Mouse (Mus musculus): ENCODE measurements around the gene E2f2. TPM values are rescaled to one million over a fixed set of nuclear protein-coding genes. Genes with fewer than 3 reads are reported as not detected.

E2f2 gene
- polyA plus RNA-seq, 1 experiment = 20.0 TPM

DNA sequence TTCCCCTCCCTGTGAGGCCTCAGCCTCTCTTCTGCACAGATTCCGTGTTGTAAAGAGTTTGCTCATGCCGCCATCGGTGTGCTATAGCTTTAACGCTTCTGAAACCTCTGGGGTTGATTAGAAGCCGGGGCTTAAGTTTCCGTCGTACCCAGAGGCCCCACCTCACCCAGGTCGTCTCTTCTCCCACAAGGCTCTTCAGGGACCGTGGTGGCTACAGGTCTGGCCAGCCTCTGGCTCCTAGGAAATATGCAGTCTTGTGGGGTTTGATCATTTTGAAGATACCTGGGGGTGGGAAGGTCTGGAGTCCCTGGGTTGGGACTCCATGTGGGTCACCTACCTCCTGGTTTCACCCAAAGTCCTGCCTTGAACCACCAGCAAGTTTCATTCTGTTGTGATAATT, 23.4 kb downstream of the E2f2 start:
- no peaks in the 10 kb centered on the region for H3K4me1 ChIP-seq (ENCODE audit: control insufficient read depth, insufficient read depth, low read length)
- no peak overlapping the region for H3K4me3 ChIP-seq (ENCODE audit: insufficient read depth, low read length)
- TF ChIP-seq CTCF (IDR thresholded peaks at IDR 0.05; ENCODE audit: low read depth, low read length) = no peak
- no peak for TF ChIP-seq POLR2A (IDR thresholded peaks at IDR 0.05; ENCODE audit: borderline replicate concordance, low read depth, low read length)
- no peak overlapping the region for H3K27ac ChIP-seq (ENCODE audit: insufficient read depth, low read depth, low read length)

GRCm38 (mm10) chr4:136196201-136196600, 24.0 kb downstream of the E2f2 start:
- TF ChIP-seq POLR2A (IDR thresholded peaks at IDR 0.05; ENCODE audit: borderline replicate concordance, low read depth, low read length) = no peak
- no peak for TF ChIP-seq CTCF (IDR thresholded peaks at IDR 0.05; ENCODE audit: low read depth, low read length)
- Histone ChIP-seq H3K4me1 (ENCODE audit: control insufficient read depth, insufficient read depth, low read length) (no peaks in the 10 kb centered on the region), H3K27ac (ENCODE audit: insufficient read depth, low read depth, low read length) (no peak overlapping the region), H3K4me3 (ENCODE audit: insufficient read depth, low read length) (no peak overlapping the region)

DNA sequence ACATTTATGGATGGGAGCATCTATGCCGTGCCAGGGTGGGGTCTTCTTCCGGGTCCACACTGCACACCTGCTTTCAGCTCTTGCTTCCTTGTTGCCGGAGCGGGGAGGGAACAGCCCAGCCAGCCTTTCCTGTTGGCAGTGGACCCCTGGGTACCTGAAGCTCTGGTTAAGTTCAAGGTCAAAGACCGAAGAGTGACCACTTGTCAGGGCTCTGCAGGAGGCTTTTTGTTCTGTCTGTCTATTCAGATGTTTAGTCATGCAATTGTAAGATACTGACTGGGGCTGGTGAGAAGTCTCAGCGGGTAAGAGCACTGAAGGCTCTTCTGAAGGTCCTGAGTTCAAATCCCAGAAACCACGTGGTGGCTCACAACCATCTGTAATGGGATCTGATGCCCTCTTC, 26.7 kb downstream of the E2f2 start:
- H3K27ac ChIP-seq (ENCODE audit: insufficient read depth, low read depth, low read length) = no peak overlapping the region

GRCm38 (mm10) chr4:136199562-136200292, 27.5 kb downstream of the E2f2 start:
- H3K4me3 ChIP-seq (ENCODE audit: insufficient read depth, low read length) = no peak overlapping the region
- H3K27ac ChIP-seq (ENCODE audit: insufficient read depth, low read depth, low read length) = no peak overlapping the region
- no peaks in the 10 kb centered on the region for H3K4me1 ChIP-seq (ENCODE audit: control insufficient read depth, insufficient read depth, low read length)
- no peak for TF ChIP-seq POLR2A (IDR thresholded peaks at IDR 0.05; ENCODE audit: borderline replicate concordance, low read depth, low read length)
- TF ChIP-seq CTCF (IDR thresholded peaks at IDR 0.05; ENCODE audit: low read depth, low read length) = peak; percentile 80

More for the DNA sequence above, 26.7 kb downstream of the E2f2 start:
- TF ChIP-seq CTCF (IDR thresholded peaks at IDR 0.05; ENCODE audit: low read depth, low read length) (no peak), POLR2A (IDR thresholded peaks at IDR 0.05; ENCODE audit: borderline replicate concordance, low read depth, low read length) (no peak)
- H3K4me1 ChIP-seq (ENCODE audit: control insufficient read depth, insufficient read depth, low read length) = no peaks in the 10 kb centered on the region
- H3K4me3 ChIP-seq (ENCODE audit: insufficient read depth, low read length) = no peak overlapping the region

DNA sequence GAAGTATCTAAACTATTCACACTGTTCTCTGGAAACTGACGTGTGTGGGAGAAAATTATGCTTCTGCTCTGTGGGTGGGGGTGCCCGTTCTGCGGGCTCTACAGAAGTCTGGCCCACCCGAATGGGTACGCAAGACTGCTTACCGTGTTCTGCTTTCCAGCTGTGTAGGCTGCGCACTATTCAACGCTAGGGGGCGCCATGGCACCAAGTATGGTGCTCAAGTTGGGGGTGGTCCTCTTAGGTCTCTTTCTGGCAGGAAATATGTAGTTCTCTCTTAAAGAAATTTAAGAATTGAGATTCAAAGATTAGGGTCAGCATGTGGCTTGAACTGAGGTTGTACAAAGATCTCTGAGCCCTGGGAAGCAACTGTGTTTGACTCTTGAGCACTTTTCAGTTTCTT, 30.3 kb downstream of the E2f2 start:
- TF ChIP-seq CTCF (IDR thresholded peaks at IDR 0.05; ENCODE audit: low read depth, low read length) = peak; percentile 97
- TF ChIP-seq POLR2A (IDR thresholded peaks at IDR 0.05; ENCODE audit: borderline replicate concordance, low read depth, low read length) = no peak

GRCm38 (mm10) chr4:136204775-136205174, 32.6 kb downstream of the E2f2 start:
- no peak for TF ChIP-seq CTCF (IDR thresholded peaks at IDR 0.05; ENCODE audit: low read depth, low read length)
- TF ChIP-seq POLR2A (IDR thresholded peaks at IDR 0.05; ENCODE audit: borderline replicate concordance, low read depth, low read length) = no peak
- H3K4me3 ChIP-seq (ENCODE audit: insufficient read depth, low read length) = no peak overlapping the region

More for the DNA sequence above, 30.3 kb downstream of the E2f2 start:
- Histone ChIP-seq H3K27ac (ENCODE audit: insufficient read depth, low read depth, low read length) (no peak overlapping the region), H3K4me1 (ENCODE audit: control insufficient read depth, insufficient read depth, low read length) (peaks cover 4% of the 10 kb centered on the region), H3K4me3 (ENCODE audit: insufficient read depth, low read length) (no peak overlapping the region)

DNA sequence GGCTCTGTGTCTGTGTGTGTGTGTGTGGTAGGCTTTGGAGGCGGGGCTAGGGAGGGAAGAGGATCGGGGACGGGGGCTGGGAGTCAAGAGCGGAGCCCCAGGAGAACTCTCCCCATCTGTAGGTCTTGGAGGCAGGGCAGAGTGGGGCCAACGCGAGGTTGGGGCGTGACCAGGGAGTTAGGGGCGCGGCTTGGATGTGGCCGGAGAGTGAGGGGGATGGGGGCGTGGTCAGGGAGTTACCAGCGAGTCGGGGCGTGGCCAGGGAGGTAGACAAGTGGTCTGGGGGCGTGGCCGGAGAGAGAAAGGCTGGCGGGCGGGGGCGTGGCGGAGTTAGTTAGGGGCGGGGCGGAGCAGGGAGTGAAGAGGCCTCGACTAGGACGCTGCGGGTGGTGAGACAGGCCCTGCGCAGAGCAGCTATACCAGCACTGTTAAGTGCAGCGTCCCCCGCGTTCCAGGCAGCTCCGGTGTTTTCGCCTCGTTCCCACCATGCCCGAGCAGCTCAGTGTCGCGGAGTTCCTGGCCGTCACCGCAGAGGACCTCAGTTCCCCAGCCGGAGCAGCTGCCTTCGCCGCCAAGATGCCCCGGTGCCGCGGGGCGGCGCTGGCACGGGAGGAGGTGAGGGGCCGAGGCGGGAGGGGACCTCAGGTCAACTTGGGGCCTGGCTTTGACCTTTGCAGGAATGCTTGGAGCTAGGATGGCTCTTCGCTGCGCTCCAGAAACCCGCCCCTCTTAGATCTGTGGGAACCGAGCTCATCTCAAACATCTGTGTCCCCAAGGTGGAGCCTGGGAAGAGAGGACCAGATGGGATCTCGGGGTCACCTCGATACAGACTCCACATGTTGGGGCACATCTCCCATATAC, 34.1 kb downstream of the E2f2 start, which contains the start of gene Asap3:
Gene Asap3 (plus strand): TSS at position 333 of the 861 bp plus-strand sequence.
- Histone ChIP-seq H3K27ac (ENCODE audit: insufficient read depth, low read depth, low read length) (no peak within 1 kb of the TSS), H3K4me3 (ENCODE audit: insufficient read depth, low read length) (peak within 1 kb of the TSS; percentile 67), H3K4me1 (ENCODE audit: control insufficient read depth, insufficient read depth, low read length) (peaks cover 11% of the 10 kb centered on the region)
- TF ChIP-seq POLR2A (IDR thresholded peaks at IDR 0.05; ENCODE audit: borderline replicate concordance, low read depth, low read length) (peak; percentile 41; the same call in 1 of the 2 replicates), CTCF (IDR thresholded peaks at IDR 0.05; ENCODE audit: low read depth, low read length) (no peak)

More at GRCm38 (mm10) chr4:136204775-136205174, 32.6 kb downstream of the E2f2 start:
- H3K27ac ChIP-seq (ENCODE audit: insufficient read depth, low read depth, low read length) = no peak overlapping the region
- H3K4me1 ChIP-seq (ENCODE audit: control insufficient read depth, insufficient read depth, low read length) = peaks cover 11% of the 10 kb centered on the region

DNA sequence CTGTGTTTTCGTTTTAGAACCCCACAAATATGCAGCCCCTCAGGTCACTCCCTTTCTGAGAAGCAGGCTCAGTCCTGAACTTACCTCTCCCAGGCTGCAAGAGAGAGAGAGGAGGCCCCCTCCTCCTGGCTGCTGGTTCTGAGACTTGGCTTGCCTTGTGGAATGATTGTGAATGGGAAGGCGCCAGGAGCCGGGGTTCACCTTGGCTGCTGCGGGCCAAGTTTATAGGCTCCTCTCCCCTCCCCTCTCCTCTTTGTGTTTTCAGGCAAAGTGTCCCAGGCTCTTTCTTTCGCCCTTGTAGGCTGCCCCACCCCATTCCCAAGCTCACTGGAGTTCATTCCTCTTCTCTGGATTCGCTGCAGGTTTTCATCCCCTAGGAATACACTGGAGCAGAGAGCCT, 34.7 kb downstream of the E2f2 start:
- H3K4me1 ChIP-seq (ENCODE audit: control insufficient read depth, insufficient read depth, low read length) = peaks cover 11% of the 10 kb centered on the region
- no peak for TF ChIP-seq CTCF (IDR thresholded peaks at IDR 0.05; ENCODE audit: low read depth, low read length)
- TF ChIP-seq POLR2A (IDR thresholded peaks at IDR 0.05; ENCODE audit: borderline replicate concordance, low read depth, low read length) = no peak
- H3K27ac ChIP-seq (ENCODE audit: insufficient read depth, low read depth, low read length) = no peak overlapping the region
- H3K4me3 ChIP-seq (ENCODE audit: insufficient read depth, low read length) = peak overlapping the region; percentile 67

- H3K27ac ChIP-seq (ENCODE audit: insufficient read depth, low read depth, low read length) = no peak overlapping the region
- peaks cover 11% of the 10 kb centered on the region for H3K4me1 ChIP-seq (ENCODE audit: control insufficient read depth, insufficient read depth, low read length)
- TF ChIP-seq CTCF (IDR thresholded peaks at IDR 0.05; ENCODE audit: low read depth, low read length) (no peak), POLR2A (IDR thresholded peaks at IDR 0.05; ENCODE audit: borderline replicate concordance, low read depth, low read length) (no peak)
- no peak overlapping the region for H3K4me3 ChIP-seq (ENCODE audit: insufficient read depth, low read length)
These were observed 38.7 kb downstream of the E2f2 start for GRCm38 (mm10) chr4:136210931-136211330.

GRCm38 (mm10) chr4:136213629-136214028, 41.4 kb downstream of the E2f2 start:
- Histone ChIP-seq H3K4me1 (ENCODE audit: control insufficient read depth, insufficient read depth, low read length) (no peaks in the 10 kb centered on the region), H3K27ac (ENCODE audit: insufficient read depth, low read depth, low read length) (no peak overlapping the region), H3K4me3 (ENCODE audit: insufficient read depth, low read length) (no peak overlapping the region)
- TF ChIP-seq CTCF (IDR thresholded peaks at IDR 0.05; ENCODE audit: low read depth, low read length) = no peak
- TF ChIP-seq POLR2A (IDR thresholded peaks at IDR 0.05; ENCODE audit: borderline replicate concordance, low read depth, low read length) = no peak
